Mouse (Mus musculus) ovary, postnatal 10 days (tissue): Measurements from ENCODE around the gene Apol11a.
"Not testable (repeated sequence)": the region's sequence is repeated elsewhere in the genome, so short reads cannot be mapped to it uniquely, and the experiment has no call there.

ENCODE experiments used
- DNase-seq: peaks from one replicate; pipeline ENCODE4 v3.0.0; 2022; ENCODE audit warnings: low spot score

Apol11a gene

GRCm38 (mm10) chr15:77507966-77508365 lies at the start of gene Apol11a:
Gene Apol11a, plus strand, starts transcription at chr15:77508271.
- not testable (repeated sequence) for DNase-seq

DNA sequence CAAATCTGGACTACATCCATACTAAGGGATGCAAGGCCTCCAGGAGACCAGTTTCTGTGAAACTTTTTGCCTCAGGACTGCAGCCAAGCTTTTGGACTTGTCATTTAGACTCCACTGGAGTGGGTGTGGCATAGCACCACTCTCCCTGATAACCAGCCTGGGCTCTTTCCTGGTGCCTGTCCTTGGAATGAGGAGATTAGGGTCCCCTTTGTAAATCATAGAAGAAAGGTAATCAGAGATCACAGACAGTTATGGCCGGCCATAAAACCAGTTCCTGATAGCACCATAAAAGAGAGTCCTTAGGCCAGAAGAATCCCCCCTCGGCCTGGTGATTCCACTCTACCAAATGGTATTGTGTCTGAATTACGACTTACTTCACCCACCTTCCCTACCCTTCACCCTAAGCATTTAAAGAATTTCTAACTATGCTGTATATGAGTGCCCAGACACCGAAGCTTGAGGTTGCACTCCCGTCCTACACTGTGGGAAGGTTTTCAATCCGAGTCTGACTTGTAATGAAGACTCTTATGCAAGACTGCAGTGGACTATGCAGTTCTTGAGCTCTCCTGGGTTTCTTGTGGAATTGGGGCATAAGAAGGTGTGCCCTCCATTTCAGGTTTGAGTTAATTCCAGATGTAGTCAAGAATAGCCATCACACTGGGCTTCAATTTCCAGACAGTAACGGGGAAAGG lies 33.2 kb upstream of the Apol11a start:
- DNase-seq: not testable (repeated sequence)

DNA sequence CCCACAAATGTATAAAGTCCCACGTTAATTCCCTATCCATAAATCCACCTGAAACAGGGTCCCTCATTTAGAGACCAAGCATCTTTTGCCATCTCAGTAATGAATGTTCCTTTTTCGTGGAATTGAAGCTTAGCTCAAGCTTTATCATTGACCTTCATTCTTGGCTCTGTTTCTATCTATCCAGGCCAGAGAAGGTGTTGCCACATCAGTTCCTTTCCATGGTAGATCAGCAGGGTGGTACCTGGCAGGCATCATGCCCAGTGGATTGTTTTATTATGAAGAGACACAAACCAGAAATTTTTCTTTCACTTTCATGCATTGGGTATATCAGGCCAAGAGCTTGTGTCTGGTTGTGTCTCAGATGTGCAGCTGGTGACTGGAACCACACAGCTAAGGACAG lies 31.4 kb upstream of the Apol11a start, which contains the start of gene Apol10a:
Gene Apol10a, plus strand, starts transcription at position 355 of the 400 bp plus-strand sequence.
- DNase-seq: not testable (repeated sequence)

- DNase-seq: no peak
Observed at GRCm38 (mm10) chr15:77482140-77482794, 25.8 kb upstream of the Apol11a start.

GRCm38 (mm10) chr15:77493181-77493580 lies 14.9 kb upstream of the Apol11a start:
- DNase-seq: not testable (repeated sequence)

DNA sequence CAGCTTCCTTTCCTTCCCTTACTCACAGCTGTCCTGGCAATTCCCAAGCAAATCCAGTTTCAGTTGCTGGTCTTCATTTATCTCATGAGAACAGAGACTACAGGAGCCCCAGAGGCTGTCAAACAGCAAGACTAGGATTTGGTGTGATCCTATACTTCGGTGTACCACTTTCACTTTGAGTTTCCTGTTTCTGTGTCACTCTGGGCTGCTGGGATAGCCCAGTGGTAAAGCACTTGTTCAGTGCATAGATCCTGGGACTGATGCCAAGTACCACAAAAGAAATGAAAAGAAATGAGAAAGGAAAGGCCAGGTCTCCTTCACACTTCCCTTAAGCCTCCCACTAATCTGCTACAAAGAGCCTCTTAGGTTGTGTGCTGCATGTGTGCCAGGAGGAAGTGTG lies 13.4 kb upstream of the Apol11a start:
- DNase-seq: not testable (repeated sequence)

DNA sequence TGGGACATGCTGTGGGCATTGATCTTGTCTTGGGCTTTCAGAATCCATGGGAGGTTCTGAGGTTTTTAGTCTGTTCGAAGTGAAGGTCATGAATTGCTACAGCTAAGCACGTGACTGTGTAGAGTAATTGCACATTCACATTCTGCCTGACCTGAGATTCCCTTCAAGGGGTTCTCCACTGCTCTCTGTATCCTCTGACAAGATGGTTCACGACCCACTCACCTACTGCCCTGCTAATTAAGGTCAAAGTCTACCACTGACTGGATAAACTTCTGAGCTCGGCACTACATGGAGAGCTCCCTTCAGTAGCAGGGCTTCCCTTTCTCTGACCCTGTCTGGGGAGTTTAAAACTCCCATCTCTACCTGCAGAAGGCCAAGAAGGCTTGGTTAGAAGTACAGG lies 12.5 kb downstream of the Apol11a start:
- not testable (repeated sequence) for DNase-seq

- DNase-seq: peak; percentile 24
Observed at GRCm38 (mm10) chr15:77523186-77523843, 15.2 kb downstream of the Apol11a start.

DNA sequence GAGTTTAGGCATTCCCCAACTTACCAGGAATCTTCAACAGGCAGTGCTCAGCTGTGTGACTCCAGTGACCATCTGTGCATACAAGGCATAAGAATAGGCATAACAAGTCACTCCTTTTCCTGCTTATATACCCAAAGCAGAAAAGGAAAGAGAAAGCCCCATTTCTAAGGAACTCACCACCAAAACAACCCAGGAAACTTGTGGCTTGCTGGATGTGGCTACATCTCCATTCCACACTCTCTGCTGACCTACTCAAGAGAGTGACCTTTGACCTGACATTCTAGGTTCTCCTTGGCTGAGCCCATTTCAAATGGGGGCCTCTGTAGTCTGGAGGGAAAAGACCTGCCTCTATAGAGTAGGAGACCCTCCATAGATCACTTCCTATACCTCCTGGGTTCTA lies 25.1 kb downstream of the Apol11a start, which contains the start of gene Apol7c:
Gene Apol7c, minus strand, starts transcription at position 101 of the 400 bp plus-strand sequence.
- no peak for DNase-seq

GRCm38 (mm10) chr15:77539221-77539620 lies 31.1 kb downstream of the Apol11a start:
- not testable (repeated sequence) for DNase-seq

DNA sequence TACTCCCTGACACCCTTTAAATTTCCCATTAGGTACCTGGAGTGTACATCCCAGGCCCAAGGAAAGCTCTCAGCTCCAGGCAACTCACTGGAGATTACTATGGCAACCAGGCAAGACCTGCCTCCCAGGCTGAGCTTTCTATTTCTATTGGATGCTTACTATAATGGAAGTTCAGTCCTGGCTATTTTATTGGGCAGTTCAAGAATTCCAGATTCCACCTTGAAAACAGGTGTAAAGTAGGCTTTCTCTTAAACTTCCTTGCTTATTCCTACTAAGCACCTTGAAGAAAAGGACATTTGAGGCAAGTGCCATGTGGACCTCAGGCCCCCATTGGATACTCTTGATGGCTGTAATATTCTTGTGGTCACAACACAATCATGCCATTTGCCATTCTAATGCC lies 53.7 kb downstream of the Apol11a start, which contains the start of gene 1700025B11Rik:
Gene 1700025B11Rik, minus strand, starts transcription at position 101 of the 400 bp plus-strand sequence.
- DNase-seq: no peak

- DNase-seq: no peak
Observed at GRCm38 (mm10) chr15:77563219-77563618, 55.1 kb downstream of the Apol11a start.
